Mouse (Mus musculus): ENCODE results near the gene Kcnv2.

Kcnv2 gene

DNA sequence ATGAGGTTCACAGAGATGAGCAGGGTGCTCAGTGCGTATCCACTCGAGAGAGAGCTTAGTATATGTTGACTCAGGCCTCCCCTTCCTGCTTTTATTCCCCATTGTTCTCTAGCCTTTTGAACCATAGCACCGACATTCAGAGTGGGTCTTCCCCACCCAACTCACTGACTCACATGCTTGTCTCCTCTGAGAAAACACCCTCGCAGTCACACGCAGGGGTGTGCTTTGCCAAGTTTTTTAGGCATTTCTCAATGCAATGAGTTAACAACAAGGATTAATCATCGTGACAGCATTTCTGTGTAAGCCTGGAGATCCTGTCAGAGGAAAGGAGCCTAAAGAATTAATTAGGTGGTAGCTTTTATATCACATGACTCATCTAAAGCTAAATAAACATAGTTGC, 29.3 kb downstream of the Kcnv2 start:
- in situ Hi-C loops (cut with MboI; ENCODE audit: low pct_unique_long_range_greater_than_20kb in 1 of 2, low sequenced_read_pairs in 2 of 2, unreplicated experiment in 1 of 2): no loop called here

DNA sequence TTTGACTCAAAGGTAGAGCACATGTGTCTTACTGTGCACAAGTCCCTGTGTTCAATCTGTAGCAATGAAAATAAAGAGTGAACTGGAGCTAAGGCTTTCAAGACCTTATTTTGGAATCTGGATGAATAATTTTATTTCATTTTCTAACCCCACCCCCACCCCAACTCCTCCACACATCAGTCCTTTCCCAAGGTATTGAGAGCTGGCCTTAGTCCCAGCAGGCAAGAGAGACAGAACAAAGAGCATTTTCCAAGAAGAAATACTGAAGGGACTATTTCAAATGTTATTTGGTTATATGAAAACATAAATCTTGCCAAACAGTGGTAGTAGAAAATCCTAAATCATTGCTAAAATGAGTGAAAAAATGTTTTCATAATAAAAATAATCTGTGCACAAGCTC, 38.0 kb downstream of the Kcnv2 start:
- in situ Hi-C loops (cut with MboI; ENCODE audit: low pct_unique_long_range_greater_than_20kb in 1 of 2, low sequenced_read_pairs in 2 of 2, unreplicated experiment in 1 of 2): no loop called here

DNA sequence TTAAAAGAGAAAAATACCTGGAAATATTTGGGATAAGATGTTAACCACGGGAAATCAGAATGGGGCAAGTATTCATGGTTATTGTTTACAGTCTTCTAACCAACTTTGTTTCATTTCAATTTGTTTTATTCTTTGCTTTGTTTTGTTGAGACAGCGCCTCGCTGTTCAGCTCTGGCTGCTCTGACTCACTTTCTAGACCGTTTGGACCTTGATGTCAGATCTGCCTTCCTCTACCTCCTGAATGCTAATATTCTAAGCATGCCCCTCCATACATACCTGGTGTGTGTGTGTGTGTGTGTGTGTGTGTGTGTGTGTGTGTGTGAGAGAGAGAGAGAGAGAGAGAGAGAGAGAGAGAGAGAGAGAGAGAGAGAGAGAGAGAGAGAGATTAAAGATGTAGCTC, 41.5 kb downstream of the Kcnv2 start:
- in situ Hi-C loops (cut with MboI; ENCODE audit: low pct_unique_long_range_greater_than_20kb in 1 of 2, low sequenced_read_pairs in 2 of 2, unreplicated experiment in 1 of 2): no loop called here

DNA sequence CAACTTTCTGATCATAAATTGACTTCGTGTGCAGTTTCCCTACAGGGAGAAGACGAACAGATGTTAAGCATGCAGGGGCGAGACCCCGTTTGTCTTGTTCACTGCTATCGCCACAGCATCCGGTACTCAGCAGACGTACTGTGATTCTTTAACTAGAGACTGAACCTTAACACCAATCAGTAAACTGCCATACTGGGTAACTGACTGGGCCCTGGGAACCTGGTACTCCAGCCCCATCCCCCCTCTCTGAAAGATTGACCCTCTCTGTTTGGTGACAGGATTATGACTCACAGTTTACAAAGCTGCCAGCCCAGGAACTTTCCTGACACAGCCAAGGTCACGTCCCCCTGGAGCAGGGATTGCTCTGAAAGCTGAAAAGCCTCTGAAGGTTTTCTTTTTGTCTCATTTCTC, 42.1 kb downstream of the Kcnv2 start:
- in situ Hi-C loops (cut with MboI; ENCODE audit: low pct_unique_long_range_greater_than_20kb in 1 of 2, low sequenced_read_pairs in 2 of 2, unreplicated experiment in 1 of 2): no loop called here

DNA sequence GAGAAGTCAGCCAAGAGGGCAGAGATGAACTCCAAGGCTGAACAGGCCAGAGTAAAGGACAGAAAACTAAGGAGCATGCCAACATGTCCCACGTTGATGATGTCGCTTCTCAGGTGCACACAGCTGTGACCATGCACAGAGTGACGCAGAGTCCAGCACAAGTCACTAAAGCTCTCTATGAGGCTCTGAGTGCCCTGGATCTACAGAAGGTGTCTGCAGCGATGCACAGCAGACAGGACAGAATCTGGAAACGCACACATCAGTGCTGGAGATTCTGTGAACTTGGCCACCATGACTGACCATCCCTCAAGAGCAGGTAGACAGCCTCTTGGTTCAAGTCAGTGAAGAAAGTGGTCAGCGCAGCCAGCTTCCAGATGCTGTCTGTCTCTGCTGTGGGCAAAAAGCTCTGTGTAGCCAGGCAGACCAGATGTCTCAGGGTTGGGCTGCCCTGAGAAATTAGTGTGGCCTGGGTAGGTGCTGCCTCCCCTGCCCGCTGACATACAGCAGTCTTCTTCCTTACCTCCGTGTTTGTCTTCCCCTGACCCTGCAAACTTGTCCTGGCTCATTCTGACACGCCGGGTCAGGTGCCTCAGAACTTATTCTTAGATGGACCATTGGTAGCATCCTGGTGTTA, 43.8 kb downstream of the Kcnv2 start:
- in situ Hi-C loops (cut with MboI; ENCODE audit: low pct_unique_long_range_greater_than_20kb in 1 of 2, low sequenced_read_pairs in 2 of 2, unreplicated experiment in 1 of 2): no loop called here

DNA sequence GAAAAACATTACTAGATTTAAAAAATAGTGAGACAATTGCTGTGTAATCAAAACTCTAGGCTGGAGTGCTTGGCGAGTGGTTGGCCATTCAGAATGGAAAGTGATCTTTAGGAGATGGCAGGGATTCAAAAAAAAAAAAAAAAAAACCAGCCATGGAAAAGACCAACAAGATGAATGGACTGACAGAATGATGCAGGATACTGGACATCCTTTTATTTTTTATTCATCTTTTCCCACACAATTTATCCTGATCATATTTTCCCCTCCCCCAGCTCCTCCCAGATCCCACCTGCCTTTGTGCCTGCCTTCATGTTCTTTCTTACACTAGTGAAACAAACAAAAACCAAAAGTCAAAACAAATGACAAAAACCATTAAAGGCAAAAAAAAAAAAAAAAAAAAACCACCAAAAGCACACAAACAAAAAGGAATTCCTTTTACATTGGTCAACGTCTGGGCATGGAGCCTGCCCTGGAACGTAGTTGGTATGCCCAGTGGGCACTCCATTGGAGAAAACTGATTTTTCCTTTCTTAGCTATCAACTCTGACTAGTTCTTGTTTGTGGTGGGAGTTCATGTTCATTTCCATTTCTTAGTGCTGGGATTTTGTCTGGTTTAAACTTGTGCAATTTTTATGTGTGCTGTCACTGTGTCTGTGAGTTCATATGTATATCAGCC, 47.2 kb downstream of the Kcnv2 start:
- in situ Hi-C loops (cut with MboI; ENCODE audit: low pct_unique_long_range_greater_than_20kb in 1 of 2, low sequenced_read_pairs in 2 of 2, unreplicated experiment in 1 of 2): no loop called here

DNA sequence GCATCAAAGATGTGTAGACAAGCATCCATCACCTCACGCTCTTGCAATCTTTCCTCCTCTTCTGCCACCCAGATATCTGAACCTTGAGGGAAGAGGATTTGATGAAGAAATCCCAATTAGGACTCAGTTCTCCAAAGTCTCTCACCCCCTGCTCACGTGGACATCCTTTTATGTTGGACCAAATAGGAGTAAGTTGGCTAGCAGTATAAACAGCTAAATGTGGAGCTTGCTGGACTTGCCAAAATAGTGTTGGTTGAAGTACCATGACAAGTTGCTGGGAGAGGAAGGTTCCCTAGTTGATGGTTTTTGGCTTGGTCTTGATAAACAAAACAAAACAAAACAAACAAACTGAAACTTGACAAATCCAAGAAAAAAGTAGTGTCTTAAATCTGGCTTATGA, 47.8 kb downstream of the Kcnv2 start:
- in situ Hi-C loops (cut with MboI; ENCODE audit: low pct_unique_long_range_greater_than_20kb in 1 of 2, low sequenced_read_pairs in 2 of 2, unreplicated experiment in 1 of 2): no loop called here

DNA sequence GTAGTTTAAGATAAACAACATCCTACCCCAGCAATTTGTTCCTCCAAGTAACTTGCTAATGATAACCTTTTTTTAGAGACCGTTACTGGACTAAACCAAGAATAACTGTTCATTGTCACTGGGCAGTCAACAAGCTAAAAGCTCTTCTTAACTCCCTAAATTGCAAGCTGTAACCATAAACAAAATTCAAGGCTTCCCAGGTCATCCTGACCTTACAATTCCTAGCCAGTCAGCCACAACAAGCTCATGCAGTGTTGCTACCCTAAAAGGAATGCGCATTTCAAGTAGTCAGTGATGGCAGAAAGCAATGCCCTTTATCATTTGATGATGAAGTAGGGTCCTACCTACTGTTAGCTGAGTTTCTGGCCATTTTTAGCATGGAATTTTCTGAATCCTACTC, 48.4 kb downstream of the Kcnv2 start:
- in situ Hi-C loops (cut with MboI; ENCODE audit: low pct_unique_long_range_greater_than_20kb in 1 of 2, low sequenced_read_pairs in 2 of 2, unreplicated experiment in 1 of 2): no loop called here

DNA sequence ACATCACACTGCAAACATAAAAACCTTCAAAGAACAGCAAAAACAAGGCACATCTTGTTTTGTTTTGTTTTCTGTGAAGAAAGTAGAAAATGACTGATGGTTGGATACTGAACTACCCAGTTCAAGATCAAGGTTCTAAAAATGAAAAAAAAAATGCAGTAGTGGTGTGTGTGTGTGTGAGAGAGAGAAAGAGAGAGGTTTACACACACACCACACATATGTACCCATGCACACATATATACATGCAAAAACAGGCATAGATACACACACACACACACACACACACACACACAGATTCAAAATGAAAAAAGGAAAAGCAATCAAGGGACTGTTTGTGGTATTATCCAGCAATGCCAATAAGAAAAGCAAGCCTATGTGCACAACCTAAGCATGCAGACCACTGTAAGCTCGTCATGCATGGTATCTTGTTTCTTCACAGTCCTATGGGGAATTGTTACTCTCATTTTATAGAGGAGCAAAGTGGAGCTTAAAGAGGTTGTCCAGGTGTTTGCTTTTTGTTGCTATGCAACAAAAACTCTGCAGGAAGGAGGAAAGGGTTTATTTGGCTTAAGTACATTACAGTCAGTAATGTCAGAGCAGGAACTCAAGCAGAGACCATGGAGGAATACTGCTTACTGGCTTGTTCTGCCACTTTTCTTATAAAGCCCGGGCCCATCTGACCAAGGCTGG, 57.5 kb downstream of the Kcnv2 start:
- in situ Hi-C loops (cut with MboI; ENCODE audit: low pct_unique_long_range_greater_than_20kb in 1 of 2, low sequenced_read_pairs in 2 of 2, unreplicated experiment in 1 of 2): loop anchor here in 1 of 2 experiments (10.0 kb wide), 1 partner anchor 165 kb away; the partner anchor contains the start of gene Vldlr

DNA sequence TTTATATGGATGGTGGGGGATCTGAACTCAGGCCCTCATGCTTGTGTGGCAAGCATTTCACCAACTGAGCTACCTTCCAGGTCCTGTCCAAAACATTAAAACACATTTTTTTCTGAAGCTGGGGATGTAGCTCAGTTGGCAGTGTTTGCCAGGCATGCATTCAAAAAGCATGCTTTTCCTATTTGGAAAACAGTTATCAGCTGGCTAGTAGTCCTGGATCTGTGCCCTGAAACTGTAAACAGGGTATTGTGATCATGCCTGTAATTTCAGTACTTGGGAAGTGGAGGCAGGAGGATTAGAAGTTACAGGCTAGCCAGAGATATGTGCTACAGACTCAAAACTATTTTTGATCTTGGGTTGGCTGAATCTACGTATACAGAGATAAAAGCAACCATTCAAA, 59.7 kb downstream of the Kcnv2 start:
- in situ Hi-C loops (cut with MboI; ENCODE audit: low pct_unique_long_range_greater_than_20kb in 1 of 2, low sequenced_read_pairs in 2 of 2, unreplicated experiment in 1 of 2): loop anchor here in 1 of 2 experiments (10.0 kb wide), 1 partner anchor 167 kb away; the partner anchor contains the start of gene Vldlr

DNA sequence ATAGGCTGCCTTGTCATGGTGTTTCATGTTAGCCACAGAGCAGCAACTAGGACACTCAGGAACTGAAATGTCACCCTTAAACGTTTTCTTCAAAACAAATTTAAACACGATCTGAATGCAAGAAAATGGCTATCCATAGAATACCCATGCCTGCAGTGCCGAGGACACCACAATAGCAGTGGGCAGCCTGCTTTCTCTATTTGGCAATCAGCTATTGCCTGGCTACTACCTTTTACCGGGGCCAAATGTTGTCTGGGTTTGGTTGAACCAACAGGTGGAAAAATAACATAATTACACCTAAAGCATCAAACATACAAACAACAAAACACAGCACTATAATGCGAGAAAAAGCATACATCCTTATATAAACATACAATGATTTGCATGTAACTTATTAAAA, 60.9 kb downstream of the Kcnv2 start:
- in situ Hi-C loops (cut with MboI; ENCODE audit: low pct_unique_long_range_greater_than_20kb in 1 of 2, low sequenced_read_pairs in 2 of 2, unreplicated experiment in 1 of 2): loop anchor here in 1 of 2 experiments (10.0 kb wide), 1 partner anchor 168 kb away; the partner anchor contains the start of gene Vldlr

DNA sequence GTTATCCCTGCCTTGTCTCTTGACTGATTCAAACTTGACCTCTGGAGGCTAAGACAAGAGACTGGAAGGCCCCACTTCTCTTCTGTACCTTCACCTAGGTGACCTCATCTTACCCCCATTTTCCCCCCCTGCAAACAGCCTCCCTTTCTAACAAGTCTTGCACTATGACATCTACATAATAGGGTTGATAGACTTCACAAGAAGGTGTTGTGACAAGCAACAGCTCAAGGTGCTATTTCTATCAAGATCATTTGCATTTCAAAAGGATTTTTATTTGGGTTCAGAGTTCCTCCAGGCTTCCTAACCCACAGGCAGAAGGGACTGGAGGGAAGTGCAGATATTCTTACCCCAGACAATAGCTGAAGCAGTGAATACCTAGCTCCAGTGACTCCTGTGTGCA, 62.9 kb downstream of the Kcnv2 start:
- in situ Hi-C loops (cut with MboI; ENCODE audit: low pct_unique_long_range_greater_than_20kb in 1 of 2, low sequenced_read_pairs in 2 of 2, unreplicated experiment in 1 of 2): loop anchor here in 1 of 2 experiments (10.0 kb wide), 1 partner anchor 171 kb away; the partner anchor contains the start of gene Vldlr
